Mouse (Mus musculus) CH12.LX (cell line): Measurements from ENCODE around the gene Emc4.

Source experiments
- CTCF ChIP-seq, 2 experiments: IDR thresholded peaks in 1 of 2; conservative IDR thresholded peaks in 1 of 2; 2 replicates each; pipeline ENCODE4 v1.5.1; 2011 to 2012; ENCODE audit warnings: low read depth in 2 of 2, low read length in 2 of 2, improper control_type of control experiment in 1 of 2, inconsistent platforms in 1 of 2, mild to moderate bottlenecking in 1 of 2, moderate library complexity in 1 of 2
- EP300 ChIP-seq: IDR thresholded peaks from 2 replicates; pipeline ENCODE4 v1.6.1; 2011; ENCODE audit warnings: low read length, improper control_type of control experiment
- HCFC1 ChIP-seq: IDR thresholded peaks from 2 replicates; pipeline ENCODE4 v1.6.1; 2012; ENCODE audit warnings: low read depth, mild to moderate bottlenecking, inconsistent platforms, low read length, improper control_type of control experiment
- IRF4 ChIP-seq: IDR thresholded peaks from 2 replicates; pipeline ENCODE4 v1.6.1; 2014; ENCODE audit warnings: low read depth, mild to moderate bottlenecking, inconsistent platforms, low read length, improper control_type of control experiment
- JUND ChIP-seq: conservative IDR thresholded peaks from 2 replicates; pipeline ENCODE4 v1.6.1; 2011; ENCODE audit warnings: low read depth, low read length, improper control_type of control experiment
- NRF1 ChIP-seq: IDR thresholded peaks from 2 replicates; pipeline ENCODE4 v1.6.1; 2014; ENCODE audit warnings: low read depth, mild to moderate bottlenecking, inconsistent platforms, low read length, improper control_type of control experiment, moderate library complexity
- POLR2A ChIP-seq: IDR thresholded peaks from 2 replicates; pipeline ENCODE4 v1.6.1; 2011; ENCODE audit warnings: low read depth, mild to moderate bottlenecking, improper control_type of control experiment, low read length
- RCOR1 ChIP-seq: conservative IDR thresholded peaks from 2 replicates; pipeline ENCODE4 v1.6.1; 2012; ENCODE audit warnings: low read depth, mild to moderate bottlenecking, inconsistent platforms, low read length, improper control_type of control experiment
- UBTF ChIP-seq: IDR thresholded peaks from 2 replicates; pipeline ENCODE4 v1.6.1; 2012; ENCODE audit warnings: low read depth, mild to moderate bottlenecking, inconsistent platforms, low read length, improper control_type of control experiment, moderate library complexity
- USF2 ChIP-seq: conservative IDR thresholded peaks from 2 replicates; pipeline ENCODE4 v1.6.1; 2011; ENCODE audit warnings: low read depth, low read length, improper control_type of control experiment
- ZC3H11A ChIP-seq: IDR thresholded peaks from 2 replicates; pipeline ENCODE4 v1.6.1; 2012; ENCODE audit warnings: low read depth, mild to moderate bottlenecking, inconsistent platforms, low read length, improper control_type of control experiment
- ZNF384 ChIP-seq: IDR thresholded peaks from 2 replicates; pipeline ENCODE4 v1.6.1; 2012; ENCODE audit warnings: low read depth, low read length, improper control_type of control experiment, inconsistent platforms

DNA sequence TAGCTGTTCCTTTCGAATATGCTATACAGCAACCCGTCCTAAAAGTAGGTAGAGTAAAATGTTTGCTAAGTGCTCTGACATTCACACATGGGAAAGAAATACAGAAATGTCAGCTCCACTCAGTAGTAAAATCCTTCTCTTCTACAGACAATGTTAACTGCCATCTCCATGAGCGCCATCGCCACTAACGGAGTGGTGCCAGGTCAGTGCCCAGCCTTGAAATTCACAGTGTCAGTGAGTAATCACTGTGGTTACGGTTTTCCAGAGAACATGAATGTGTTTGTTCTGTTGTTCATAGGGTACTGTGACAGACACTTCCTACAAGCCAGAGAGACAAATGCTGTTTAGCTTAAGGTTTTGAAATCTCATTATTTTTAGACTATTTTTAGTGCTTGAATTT is 30.6 kb downstream of the Emc4 start:
- no peak for TF ChIP-seq EP300
- TF ChIP-seq ZNF384, result no peak
- TF ChIP-seq POLR2A, result no peak
- no peak for TF ChIP-seq NRF1
- no peak for TF ChIP-seq USF2
- TF ChIP-seq UBTF, result no peak
- TF ChIP-seq IRF4, result no peak
- no peak for TF ChIP-seq RCOR1
- no peak for TF ChIP-seq JUND
- TF ChIP-seq HCFC1, result no peak
- no peak for TF ChIP-seq ZC3H11A
- no peak for TF ChIP-seq CTCF (conservative IDR thresholded peaks at IDR 0.05 in 1 of 2, IDR thresholded peaks at IDR 0.05 in 1 of 2; ENCODE audit: low read depth in 2 of 2, low read length in 2 of 2)
